Mouse (Mus musculus) stomach, postnatal 0 days (tissue): ENCODE measurements around the gene Prss40.

Experiments
- CTCF ChIP-seq: IDR thresholded peaks from 2 replicates; pipeline ENCODE4 v1.5.1; 2016; ENCODE audit warnings: antibody characterized with exemption, low read depth, mild to moderate bottlenecking, moderate library complexity
- EP300 ChIP-seq: optimal IDR thresholded peaks from 2 replicates; pipeline ENCODE3; 2016; ENCODE audit warnings: antibody characterized with exemption

DNA sequence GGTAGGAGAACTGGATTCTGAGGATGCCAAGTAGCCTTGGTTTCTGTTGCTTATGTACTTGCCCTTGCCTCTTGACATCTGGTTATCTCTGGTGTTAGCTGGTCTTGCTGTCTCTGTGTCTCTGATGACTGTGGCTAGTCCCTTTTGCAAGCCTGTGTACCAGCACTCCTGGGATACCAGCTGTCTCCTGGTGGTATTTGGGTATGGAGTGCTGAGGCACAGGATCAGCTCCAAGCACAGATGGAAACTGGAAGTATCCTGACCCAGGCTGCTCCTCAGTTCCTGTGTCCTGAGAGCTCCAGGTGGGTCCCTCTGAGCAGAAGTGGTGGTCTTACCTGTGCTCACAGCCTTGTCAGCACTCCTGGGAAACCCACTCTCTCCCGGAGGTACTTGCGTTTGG, 7.4 kb upstream of the Prss40 start:
- TF ChIP-seq CTCF (no peak), EP300 (no peak)
